Mouse (Mus musculus): ENCODE measurements around the gene Bloc1s6.

DNA sequence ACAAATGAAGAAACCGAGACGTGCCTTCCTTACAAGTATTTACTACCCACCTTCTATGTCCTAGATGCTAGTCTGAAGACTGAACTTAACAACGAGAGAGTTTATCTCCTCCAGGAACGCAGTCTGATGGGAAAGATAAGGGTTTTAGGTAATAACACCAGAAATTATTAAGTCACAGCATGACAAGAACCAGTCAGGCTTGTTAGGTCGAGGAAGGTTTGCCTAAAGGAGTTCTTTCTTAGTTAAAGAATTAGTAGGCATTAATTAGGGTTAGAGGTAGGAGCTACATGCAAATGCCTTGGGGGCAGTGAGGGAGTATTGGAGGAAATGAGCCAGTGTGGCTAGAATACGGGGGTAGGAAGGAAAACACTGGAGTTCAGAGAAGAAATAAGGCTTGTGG is 51.4 kb downstream of the Bloc1s6 start:
- TF ChIP-seq CTCF (IDR thresholded peaks at IDR 0.05; ENCODE audit: insufficient read depth, low read length) (no peak), POLR2A (IDR thresholded peaks at IDR 0.05; ENCODE audit: borderline replicate concordance, extremely low read depth, low read depth, low read length) (no peak)

Measured in lung, adult 2 months (tissue).